Mouse (Mus musculus): Measurements from ENCODE around the gene Ets2. TPM values are rescaled to one million over a fixed set of nuclear protein-coding genes. Genes with fewer than 3 reads are reported as not detected.

Gene Ets2
- 31.1 and 32.2 TPM in 2 replicates for polyA plus RNA-seq (2015; fragmentation: Nextera tagmentation; extraction: Ambion mirVana)

DNA sequence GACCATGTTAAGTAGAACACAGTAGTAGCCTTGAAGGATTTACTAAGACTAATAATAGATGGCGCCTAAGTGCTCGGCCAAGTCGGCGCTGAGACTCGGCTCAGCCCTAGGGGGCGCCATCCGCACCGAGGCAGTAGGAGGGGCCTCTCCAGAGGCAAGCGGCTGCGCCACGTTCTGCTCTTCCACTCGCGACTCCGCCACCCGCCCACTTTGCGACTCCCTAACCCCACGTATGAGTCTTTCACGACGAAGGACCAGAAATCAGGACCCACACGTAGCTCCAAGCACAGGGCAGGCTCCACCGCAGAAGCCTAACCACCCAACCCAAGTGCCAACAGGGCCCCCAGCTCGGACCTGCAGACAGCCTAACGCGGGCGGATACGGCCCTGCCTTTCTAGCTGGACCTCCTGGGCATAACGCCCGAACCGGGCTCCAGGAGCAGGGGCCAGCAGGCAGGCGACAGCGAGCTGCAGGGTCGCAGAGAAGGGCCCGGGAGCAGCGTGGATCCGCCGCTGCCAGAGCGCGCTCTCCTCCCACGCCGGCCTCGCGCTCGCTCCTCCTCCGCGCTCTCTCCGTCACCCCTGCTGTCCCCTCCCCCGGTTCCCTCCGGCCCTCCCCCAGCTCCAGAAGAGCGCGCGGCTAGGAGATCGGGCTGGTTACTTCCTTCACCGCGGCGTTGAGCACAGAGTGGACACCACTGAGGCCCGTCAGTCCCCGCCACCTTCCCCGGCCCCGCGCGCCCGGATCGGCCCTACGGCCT is at the start of gene Ets2:
Ets2 (plus strand) TSS at position 274 of the 760 bp plus-strand sequence.

Other genes starting within 250 kb of the Ets2 start
- gene Erg, start 115.5 kb upstream of the Ets2 start, polyA plus RNA-seq (2015; fragmentation: Nextera tagmentation; extraction: Ambion mirVana) = 3.9 and 4.5 TPM in 2 replicates

Data from adrenal gland, postnatal 0 days (tissue).